Mouse (Mus musculus) spleen, postnatal 10 days (tissue): ENCODE measurements at regions not wholly inside any gene's neighbourhood (a gene's known extent, or its start where the extent isn't known, plus 50 kb on each side); places are given as distances from the start of the nearest gene placed in this dataset.
A peak's percentile ranks its signal among the peaks of the same experiment; 100 is the strongest.

Experiments
- DNase-seq, 2 experiments: peaks; one replicate each; pipeline ENCODE4 v3.0.0; 2021 to 2022; ENCODE audit warnings: low spot score in 2 of 2

- no peak for DNase-seq
Measured at GRCm38 (mm10) chr11:114218732-114219506, 152.1 kb upstream of the Sdk2 start.

GRCm38 (mm10) chr11:114217245-114217757 lies 150.5 kb upstream of the Sdk2 start:
- no peak for DNase-seq

- DNase-seq: no peak
Measured at GRCm38 (mm10) chr11:114216493-114216892, 149.6 kb upstream of the Sdk2 start.

GRCm38 (mm10) chr11:114215256-114215655 lies 148.4 kb upstream of the Sdk2 start:
- no peak for DNase-seq

- no peak for DNase-seq
Measured at GRCm38 (mm10) chr11:114212136-114212535, 145.3 kb upstream of the Sdk2 start.

GRCm38 (mm10) chr11:114205192-114205591 lies 138.3 kb upstream of the Sdk2 start:
- peak; percentile 47 to 81 for DNase-seq

GRCm38 (mm10) chr11:114203416-114203815 lies 136.6 kb upstream of the Sdk2 start:
- no peak for DNase-seq

GRCm38 (mm10) chr11:114202486-114202885 lies 135.6 kb upstream of the Sdk2 start:
- DNase-seq: no peak

- no peak for DNase-seq
Measured at GRCm38 (mm10) chr11:114199081-114199586, 132.3 kb upstream of the Sdk2 start.

- peak in 1 of 2 experiments; percentile 27 for DNase-seq
Measured at GRCm38 (mm10) chr11:114198317-114199032, 131.6 kb upstream of the Sdk2 start.

GRCm38 (mm10) chr11:114195291-114195690 lies 128.4 kb upstream of the Sdk2 start:
- no peak for DNase-seq

- peak in 1 of 2 experiments; percentile 39 for DNase-seq
Measured at GRCm38 (mm10) chr11:114194055-114194706, 127.3 kb upstream of the Sdk2 start.

- DNase-seq: no peak
Measured at GRCm38 (mm10) chr11:114193018-114193417, 126.2 kb upstream of the Sdk2 start.

GRCm38 (mm10) chr11:114191661-114192060 lies 124.8 kb upstream of the Sdk2 start:
- no peak for DNase-seq

GRCm38 (mm10) chr11:114184970-114185882 lies 118.4 kb upstream of the Sdk2 start:
- peak; percentile 24 to 73 for DNase-seq

GRCm38 (mm10) chr11:114184431-114184830 lies 117.6 kb upstream of the Sdk2 start:
- DNase-seq: no peak

GRCm38 (mm10) chr11:114183231-114183630 lies 116.4 kb upstream of the Sdk2 start:
- DNase-seq: no peak

- no peak for DNase-seq
Measured at GRCm38 (mm10) chr11:114178746-114179472, 112.1 kb upstream of the Sdk2 start.

- no peak for DNase-seq
Measured at GRCm38 (mm10) chr11:114177789-114178188, 110.9 kb upstream of the Sdk2 start.

- no peak for DNase-seq
Measured at GRCm38 (mm10) chr11:114177281-114177680, 110.4 kb upstream of the Sdk2 start.
